Mouse (Mus musculus) hindbrain, embryonic 11.5 days (tissue): ENCODE results near the gene Arglu1. TPM values are rescaled to one million over a fixed set of nuclear protein-coding genes. Genes with fewer than 3 reads are reported as not detected.
A peak's percentile ranks its signal among the peaks of the same experiment; 100 is the strongest.

ENCODE experiments used
- ATAC-seq: fragments of 200-750 bp; cut with Nextera tagmentation; 2 replicates; pipeline ENCODE4 v1.8.0; 2017; ENCODE audit warnings: mild to moderate bottlenecking, moderate TSS enrichment, moderate library complexity; ENCODE audit not compliant: low FRiP score
- DNase-seq: peaks from one replicate; pipeline ENCODE4 v3.0.0-alpha.2; 2015; ENCODE audit warnings: low spot score
- H3K27ac ChIP-seq: fragments of 300-500 bp; sonication (generic); 2 replicates; pipeline ENCODE4 v1.5.1; 2014; ENCODE audit warnings: mild to moderate bottlenecking, low read depth, low read length
- H3K27me3 ChIP-seq: fragments of 300-500 bp; sonication (generic); 2 replicates; pipeline ENCODE4 v1.6.1; 2014; ENCODE audit warnings: mild to moderate bottlenecking, low read length, moderate library complexity, mixed read lengths; ENCODE audit not compliant: control insufficient read depth, insufficient read depth
- H3K36me3 ChIP-seq: fragments of 300-500 bp; sonication (generic); 2 replicates; pipeline ENCODE4 v1.6.1; 2014; ENCODE audit warnings: mild to moderate bottlenecking, low read length, moderate library complexity, mixed read lengths; ENCODE audit not compliant: control insufficient read depth, insufficient read depth
- H3K4me1 ChIP-seq: fragments of 300-500 bp; sonication (generic); replicated peaks from 2 replicates; pipeline ENCODE4 v1.6.1; 2014; ENCODE audit warnings: low read length, mixed read lengths; ENCODE audit not compliant: control insufficient read depth, insufficient read depth
- H3K4me2 ChIP-seq: fragments of 300-500 bp; sonication (generic); replicated peaks from 2 replicates; pipeline ENCODE4 v1.6.1; 2014; ENCODE audit warnings: mild to moderate bottlenecking, low read depth, low read length
- H3K4me3 ChIP-seq: fragments of 300-500 bp; sonication (generic); 2 replicates; pipeline ENCODE4 v1.5.1; 2014; ENCODE audit warnings: low read depth, low read length
- H3K9ac ChIP-seq: fragments of 300-500 bp; sonication (generic); 2 replicates; pipeline ENCODE4 v1.6.1; 2014; ENCODE audit warnings: low read depth, low read length
- H3K9me3 ChIP-seq: fragments of 300-500 bp; sonication (generic); 2 replicates; pipeline ENCODE4 v1.6.1; 2016; ENCODE audit warnings: low read length; ENCODE audit not compliant: control insufficient read depth
- WGBS: fragments of 180-500 bp; shearing (Covaris S2); extraction: QIAGEN DNeasy Blood & Tissue Kit; methylation state at CpG from one replicate; pipeline ENCODE4 v1.1.7; 2014; 5-methylcytosine and 5-hydroxymethylcytosine counted together
- polyA plus RNA-seq: library from polyadenylated mRNA; unstranded; fragments of >200 nt; fragmentation: Nextera tagmentation; extraction: Ambion mirVana; gene quantifications from 2 replicates; pipeline ENCODE4 v1.2.1, GENCODE M21; 2014

Gene Arglu1
- polyA plus RNA-seq = 162 and 171 TPM in 2 replicates

GRCm38 (mm10) chr8:8690146-8691092 is at the start of gene Arglu1:
Arglu1 (minus strand) TSS chr8:8690521.
- under 1% methylated on average over 50 of the region's 81 CpGs for WGBS
- DNase-seq = peak; percentile 98
- H3K9ac ChIP-seq = peak within 1 kb of the TSS; percentile 99
- peak within 1 kb of the TSS; percentile 55 for H3K4me2 ChIP-seq
- H3K36me3 ChIP-seq = no peaks in the 10 kb centered on the region
- H3K27me3 ChIP-seq = no peaks in the 10 kb centered on the region
- ATAC-seq = peak; percentile 97
- H3K4me3 ChIP-seq = peak within 1 kb of the TSS; percentile 80
- no peaks in the 10 kb centered on the region for H3K9me3 ChIP-seq
- H3K27ac ChIP-seq = peak within 1 kb of the TSS; percentile 97
- peaks cover 6% of the 10 kb centered on the region for H3K4me1 ChIP-seq

- Histone ChIP-seq H3K9ac (no peak overlapping the region), H3K4me3 (no peak overlapping the region), H3K9me3 (no peaks in the 10 kb centered on the region), H3K36me3 (no peaks in the 10 kb centered on the region), H3K27me3 (no peaks in the 10 kb centered on the region), H3K4me2 (no peak overlapping the region), H3K27ac (no peak overlapping the region), H3K4me1 (no peaks in the 10 kb centered on the region)
- ATAC-seq (no peak), DNase-seq (no peak)
- 84% methylated on average over 3 of the region's 3 CpGs for WGBS
Observed at GRCm38 (mm10) chr8:8737271-8737670, 47.0 kb upstream of the Arglu1 start.

GRCm38 (mm10) chr8:8736826-8737225 is 46.5 kb upstream of the Arglu1 start:
- 82% methylated on average over 8 of the region's 8 CpGs for WGBS
- H3K27ac ChIP-seq = no peak overlapping the region
- DNase-seq (no peak), ATAC-seq (no peak)
- H3K4me1 ChIP-seq = no peaks in the 10 kb centered on the region
- H3K4me3 ChIP-seq = no peak overlapping the region
- H3K9me3 ChIP-seq = no peaks in the 10 kb centered on the region
- H3K27me3 ChIP-seq = no peaks in the 10 kb centered on the region
- no peak overlapping the region for H3K4me2 ChIP-seq
- H3K9ac ChIP-seq = no peak overlapping the region
- no peaks in the 10 kb centered on the region for H3K36me3 ChIP-seq

- no peak overlapping the region for H3K4me2 ChIP-seq
- H3K27me3 ChIP-seq = no peaks in the 10 kb centered on the region
- no peak overlapping the region for H3K9ac ChIP-seq
- no peaks in the 10 kb centered on the region for H3K9me3 ChIP-seq
- no peaks in the 10 kb centered on the region for H3K36me3 ChIP-seq
- WGBS = 44% methylated on average over 4 of the region's 4 CpGs
- no peak for ATAC-seq
- H3K27ac ChIP-seq = no peak overlapping the region
- no peak overlapping the region for H3K4me3 ChIP-seq
- H3K4me1 ChIP-seq = no peaks in the 10 kb centered on the region
- peak; percentile 51 for DNase-seq
Observed at GRCm38 (mm10) chr8:8733804-8734203, 43.5 kb upstream of the Arglu1 start.

GRCm38 (mm10) chr8:8728643-8729042 is 38.3 kb upstream of the Arglu1 start:
- no peak overlapping the region for H3K4me3 ChIP-seq
- H3K4me1 ChIP-seq = no peaks in the 10 kb centered on the region
- ATAC-seq (no peak), DNase-seq (no peak)
- H3K27ac ChIP-seq = no peak overlapping the region
- no peaks in the 10 kb centered on the region for H3K36me3 ChIP-seq
- H3K9me3 ChIP-seq = no peaks in the 10 kb centered on the region
- WGBS = 98% methylated on average over 2 of the region's 2 CpGs
- no peak overlapping the region for H3K9ac ChIP-seq
- no peak overlapping the region for H3K4me2 ChIP-seq
- no peaks in the 10 kb centered on the region for H3K27me3 ChIP-seq

GRCm38 (mm10) chr8:8726547-8726946 is 36.2 kb upstream of the Arglu1 start:
- no peaks in the 10 kb centered on the region for H3K4me1 ChIP-seq
- H3K4me3 ChIP-seq = no peak overlapping the region
- DNase-seq (no peak), ATAC-seq (no peak)
- H3K4me2 ChIP-seq = no peak overlapping the region
- no peak overlapping the region for H3K9ac ChIP-seq
- WGBS = 70% methylated on average over 2 of the region's 2 CpGs
- H3K9me3 ChIP-seq = no peaks in the 10 kb centered on the region
- no peaks in the 10 kb centered on the region for H3K27me3 ChIP-seq
- no peaks in the 10 kb centered on the region for H3K36me3 ChIP-seq
- no peak overlapping the region for H3K27ac ChIP-seq

GRCm38 (mm10) chr8:8704813-8705212 is 14.5 kb upstream of the Arglu1 start:
- DNase-seq = no peak
- Histone ChIP-seq H3K27me3 (no peaks in the 10 kb centered on the region), H3K4me3 (no peak overlapping the region), H3K9ac (no peak overlapping the region), H3K4me2 (no peak overlapping the region), H3K27ac (no peak overlapping the region), H3K9me3 (no peaks in the 10 kb centered on the region), H3K4me1 (no peaks in the 10 kb centered on the region), H3K36me3 (no peaks in the 10 kb centered on the region)
- 73% methylated on average over 9 of the region's 9 CpGs for WGBS
- no peak for ATAC-seq

- no peak for ATAC-seq
- H3K4me3 ChIP-seq = no peak overlapping the region
- H3K4me2 ChIP-seq = no peak overlapping the region
- DNase-seq = no peak
- 89% methylated on average over 2 of the region's 2 CpGs for WGBS
- no peaks in the 10 kb centered on the region for H3K27me3 ChIP-seq
- no peaks in the 10 kb centered on the region for H3K36me3 ChIP-seq
- H3K27ac ChIP-seq = no peak overlapping the region
- no peak overlapping the region for H3K9ac ChIP-seq
- no peaks in the 10 kb centered on the region for H3K9me3 ChIP-seq
- no peaks in the 10 kb centered on the region for H3K4me1 ChIP-seq
Observed at GRCm38 (mm10) chr8:8703668-8704067, 13.3 kb upstream of the Arglu1 start.

- Histone ChIP-seq H3K27me3 (no peaks in the 10 kb centered on the region), H3K4me2 (no peak overlapping the region), H3K4me1 (no peaks in the 10 kb centered on the region), H3K9ac (no peak overlapping the region), H3K4me3 (no peak overlapping the region), H3K36me3 (no peaks in the 10 kb centered on the region), H3K9me3 (no peaks in the 10 kb centered on the region), H3K27ac (no peak overlapping the region)
- WGBS = 92% methylated on average over 10 of the region's 10 CpGs
- DNase-seq (no peak), ATAC-seq (no peak)
Observed at GRCm38 (mm10) chr8:8700821-8701220, 10.5 kb upstream of the Arglu1 start.
